Mouse (Mus musculus): Measurements from ENCODE around the gene Hnrnpf.

DNA sequence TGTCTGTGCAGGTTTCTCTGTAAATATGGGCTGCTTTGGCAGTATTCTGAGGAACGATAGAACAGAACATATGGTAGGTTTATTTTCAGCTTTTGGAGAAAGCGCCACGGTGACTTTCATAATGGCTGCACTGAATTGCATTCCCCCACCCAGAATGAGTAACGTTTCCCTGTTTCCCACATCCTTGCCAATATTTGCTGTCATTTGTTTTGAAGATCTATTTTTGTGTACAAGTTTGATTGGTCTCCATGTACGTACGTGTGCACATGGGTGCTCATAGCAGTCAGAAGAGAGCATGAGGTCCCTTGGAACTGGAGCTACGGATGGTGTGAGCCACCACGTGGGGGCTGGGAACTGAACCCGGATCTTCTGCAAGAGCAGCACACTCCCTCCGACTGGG, 38.8 kb downstream of the Hnrnpf start:
- TF ChIP-seq CTCF (IDR thresholded peaks at IDR 0.05; ENCODE audit: low read depth, low read length) (no peak), POLR2A (IDR thresholded peaks at IDR 0.05; ENCODE audit: extremely low read depth, insufficient read depth, low read length) (no peak)
